Mouse (Mus musculus) midbrain, embryonic 11.5 days (tissue): ENCODE data around the gene Syne1. TPM values are rescaled to one million over a fixed set of nuclear protein-coding genes. Genes with fewer than 3 reads are reported as not detected.

Experiments
- ATAC-seq: fragments of 200-750 bp; cut with Nextera tagmentation; 2 replicates; pipeline ENCODE4 v1.8.0; 2017; ENCODE audit warnings: moderate TSS enrichment, moderate library complexity; ENCODE audit not compliant: low FRiP score
- DNase-seq: peaks from one replicate; pipeline ENCODE4 v3.0.0; 2015; ENCODE audit warnings: low spot score; ENCODE audit errors: missing footprints
- H3K27ac ChIP-seq: fragments of 300-500 bp; sonication (generic); 2 replicates; pipeline ENCODE4 v1.5.1; 2014; ENCODE audit warnings: low read depth, low read length
- H3K27me3 ChIP-seq: fragments of 300-500 bp; sonication (generic); 2 replicates; pipeline ENCODE4 v1.6.1; 2014; ENCODE audit warnings: mild to moderate bottlenecking, low read length, moderate library complexity, mixed read lengths; ENCODE audit not compliant: control insufficient read depth, insufficient read depth
- H3K36me3 ChIP-seq: fragments of 300-500 bp; sonication (generic); 2 replicates; pipeline ENCODE4 v1.6.1; 2014; ENCODE audit warnings: mild to moderate bottlenecking, low read length, moderate library complexity, mixed read lengths; ENCODE audit not compliant: control insufficient read depth, insufficient read depth
- H3K4me1 ChIP-seq: fragments of 300-500 bp; sonication (generic); 2 replicates; pipeline ENCODE4 v1.6.1; 2014; ENCODE audit warnings: low read length; ENCODE audit not compliant: control insufficient read depth, insufficient read depth
- H3K4me2 ChIP-seq: fragments of 300-500 bp; sonication (generic); 2 replicates; pipeline ENCODE4 v1.6.1; 2014; ENCODE audit warnings: mild to moderate bottlenecking, moderate library complexity
- H3K4me3 ChIP-seq: fragments of 300-500 bp; sonication (generic); 2 replicates; pipeline ENCODE4 v1.5.1; 2014; ENCODE audit warnings: low read depth, low read length
- H3K9ac ChIP-seq: fragments of 300-500 bp; sonication (generic); 2 replicates; pipeline ENCODE4 v1.6.1; 2014; ENCODE audit warnings: low read length
- H3K9me3 ChIP-seq: fragments of 300-500 bp; sonication (generic); 2 replicates; pipeline ENCODE4 v1.6.1; 2016; ENCODE audit warnings: low read length; ENCODE audit not compliant: control insufficient read depth
- WGBS: fragments of 180-500 bp; shearing (Covaris S2); extraction: QIAGEN DNeasy Blood & Tissue Kit; methylation state at CpG from one replicate; pipeline ENCODE4 v1.1.7; 2014; 5-methylcytosine and 5-hydroxymethylcytosine counted together
- polyA plus RNA-seq: library from polyadenylated mRNA; unstranded; fragments of >200 nt; fragmentation: Nextera tagmentation; extraction: Ambion mirVana; gene quantifications from 2 replicates; pipeline ENCODE4 v1.2.1, GENCODE M21; 2014

Syne1 gene
- polyA plus RNA-seq, 1 experiment from 2014 or later: 2.9 TPM

DNA sequence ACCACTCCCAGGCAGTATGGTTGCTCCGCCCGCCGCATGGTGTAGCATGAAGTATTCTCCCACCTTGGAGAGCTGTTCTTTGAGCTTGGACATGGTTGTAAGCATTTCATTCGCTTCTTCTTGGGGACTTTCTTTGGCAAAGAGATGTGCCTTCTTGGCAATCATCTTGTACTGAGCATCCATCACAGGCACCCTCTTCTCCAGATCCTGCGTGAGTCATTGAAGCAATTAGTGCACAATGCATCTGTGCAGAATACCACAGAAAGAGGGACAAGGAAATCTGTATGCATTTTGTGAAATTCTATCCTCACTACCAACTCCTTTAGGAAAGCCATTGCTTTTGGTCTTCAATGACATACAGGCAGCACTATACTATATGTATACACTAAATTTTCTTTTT, 194.7 kb downstream of the Syne1 start:
- WGBS: 86% methylated on average over 5 of the region's 5 CpGs
- H3K9me3 ChIP-seq: no peaks in the 10 kb centered on the region
- no peaks in the 10 kb centered on the region for H3K4me1 ChIP-seq
- ATAC-seq (no peak), DNase-seq (no peak)
- H3K9ac ChIP-seq: no peak overlapping the region
- H3K27ac ChIP-seq: no peak overlapping the region
- no peak overlapping the region for H3K4me3 ChIP-seq
- no peaks in the 10 kb centered on the region for H3K36me3 ChIP-seq
- H3K27me3 ChIP-seq: no peaks in the 10 kb centered on the region
- no peak overlapping the region for H3K4me2 ChIP-seq

DNA sequence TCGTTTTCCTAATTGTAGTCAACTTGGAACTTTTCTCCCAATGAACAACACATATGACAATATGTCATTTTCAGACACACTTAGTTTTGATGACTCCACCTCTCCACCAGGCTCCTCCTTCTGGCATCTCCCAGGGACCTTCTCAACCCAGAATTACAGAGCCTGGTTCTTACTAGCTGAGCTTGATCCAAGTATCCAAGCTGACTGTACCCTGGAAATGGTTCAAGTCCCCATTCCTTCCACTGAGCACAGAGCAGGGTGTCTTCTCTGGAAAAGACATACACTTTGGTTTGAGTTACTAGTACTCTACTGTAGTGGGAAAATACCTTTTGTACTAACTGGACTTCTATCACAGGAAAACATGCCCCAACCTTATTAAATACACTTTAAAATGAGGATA, 197.9 kb downstream of the Syne1 start:
- no peak overlapping the region for H3K4me3 ChIP-seq
- no peaks in the 10 kb centered on the region for H3K27me3 ChIP-seq
- H3K9ac ChIP-seq: no peak overlapping the region
- no peaks in the 10 kb centered on the region for H3K4me1 ChIP-seq
- 97% methylated on average over 1 of the region's 1 CpGs for WGBS
- no peak overlapping the region for H3K4me2 ChIP-seq
- no peak for ATAC-seq
- no peaks in the 10 kb centered on the region for H3K9me3 ChIP-seq
- DNase-seq: no peak
- no peaks in the 10 kb centered on the region for H3K36me3 ChIP-seq
- H3K27ac ChIP-seq: no peak overlapping the region

DNA sequence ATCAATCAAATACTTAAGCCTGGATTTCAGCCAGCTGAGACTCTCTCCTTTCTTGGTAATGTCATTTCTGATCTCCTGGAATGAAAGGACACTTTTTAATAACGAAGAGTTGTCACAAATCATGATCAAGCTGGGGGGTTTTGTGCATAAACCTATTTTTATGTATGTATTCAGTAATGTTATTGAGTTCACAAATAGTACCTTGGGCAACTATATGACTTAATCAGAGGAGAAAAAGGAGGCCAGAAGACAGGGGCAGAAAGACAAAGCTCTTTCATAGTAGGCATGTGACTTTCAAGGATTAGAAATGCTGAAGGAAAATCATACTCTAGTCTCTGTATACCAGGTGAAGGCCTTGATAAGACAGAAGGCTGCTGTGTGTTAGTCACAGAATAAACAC, 204.4 kb downstream of the Syne1 start:
- no peak for DNase-seq
- no peak overlapping the region for H3K4me3 ChIP-seq
- H3K27ac ChIP-seq: no peak overlapping the region
- no peak overlapping the region for H3K4me2 ChIP-seq
- no peak overlapping the region for H3K9ac ChIP-seq
- H3K27me3 ChIP-seq: no peaks in the 10 kb centered on the region
- no peaks in the 10 kb centered on the region for H3K9me3 ChIP-seq
- no peak for ATAC-seq
- H3K36me3 ChIP-seq: no peaks in the 10 kb centered on the region
- no peaks in the 10 kb centered on the region for H3K4me1 ChIP-seq
- WGBS: 71% methylated on average over 1 of the region's 1 CpGs

DNA sequence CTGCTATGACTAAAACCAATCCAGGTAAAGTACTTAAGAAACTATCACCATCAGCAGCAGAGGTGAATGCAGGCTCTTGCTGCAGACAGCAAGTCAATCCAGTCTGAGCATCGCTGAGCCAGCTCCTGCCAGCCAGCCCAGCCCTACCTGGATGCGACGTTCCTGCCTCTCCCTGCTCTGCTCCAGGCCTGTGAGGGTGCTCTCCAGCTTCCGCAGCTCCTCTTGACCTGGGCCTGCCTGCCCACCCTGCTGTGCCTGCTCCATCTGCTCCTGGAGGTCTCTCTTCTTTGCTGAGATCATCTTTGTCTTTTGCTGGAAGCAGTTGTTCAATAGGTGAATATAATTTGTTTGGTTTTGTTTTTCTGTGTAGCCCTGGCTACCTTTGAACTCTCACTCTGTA, 208.1 kb downstream of the Syne1 start:
- Histone ChIP-seq H3K27me3 (no peaks in the 10 kb centered on the region), H3K9ac (no peak overlapping the region), H3K36me3 (no peaks in the 10 kb centered on the region), H3K27ac (no peak overlapping the region), H3K4me3 (no peak overlapping the region), H3K4me1 (no peaks in the 10 kb centered on the region), H3K4me2 (no peak overlapping the region), H3K9me3 (no peaks in the 10 kb centered on the region)
- ATAC-seq: no peak
- WGBS: 66% methylated on average over 4 of the region's 4 CpGs
- DNase-seq: no peak

DNA sequence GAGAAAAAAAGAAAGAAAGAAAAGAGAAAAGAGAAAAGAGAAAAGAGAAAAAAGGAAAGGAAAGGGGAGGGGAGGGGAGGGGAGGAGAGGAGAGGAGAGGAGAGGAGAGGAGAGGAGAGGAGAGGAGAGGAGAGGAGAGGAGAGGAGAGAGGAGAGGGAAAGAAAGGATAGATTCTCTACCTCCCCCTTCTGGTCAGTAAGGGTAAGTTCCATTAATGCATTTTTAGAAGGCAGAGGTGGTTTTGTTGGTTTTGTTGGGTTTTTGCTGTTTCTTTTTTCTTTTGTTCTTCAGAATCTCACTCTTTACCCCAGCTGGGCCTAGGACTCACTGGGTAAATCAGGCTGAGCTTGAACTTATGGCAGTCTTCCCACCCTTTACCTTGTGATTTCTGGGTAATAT, 214.9 kb downstream of the Syne1 start:
- ATAC-seq: no peak

DNA sequence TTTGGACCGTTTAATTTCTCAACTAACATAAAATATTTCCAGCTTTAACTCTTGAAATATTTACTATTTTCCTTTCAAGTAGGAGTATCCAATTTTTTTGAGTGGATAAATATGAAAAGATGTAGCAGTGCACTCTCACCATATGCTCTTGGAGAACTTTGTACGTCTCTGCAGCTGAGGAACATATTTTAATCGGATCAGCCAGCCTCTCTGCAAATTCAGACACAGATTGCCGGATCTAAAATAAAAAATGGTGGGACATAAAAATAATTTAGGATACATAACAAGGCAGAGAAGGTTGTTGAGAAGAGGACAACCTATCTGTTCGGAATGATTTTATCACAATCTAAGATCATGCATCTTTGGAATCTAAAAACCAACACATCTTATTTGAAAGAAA, 218.5 kb downstream of the Syne1 start:
- Histone ChIP-seq H3K4me3 (no peak overlapping the region), H3K27me3 (no peaks in the 10 kb centered on the region), H3K36me3 (no peaks in the 10 kb centered on the region), H3K4me1 (no peaks in the 10 kb centered on the region), H3K27ac (no peak overlapping the region), H3K4me2 (no peak overlapping the region), H3K9me3 (no peaks in the 10 kb centered on the region), H3K9ac (no peak overlapping the region)
- DNase-seq (no peak), ATAC-seq (no peak)
- 89% methylated on average over 5 of the region's 5 CpGs for WGBS

More for the DNA sequence above, 214.9 kb downstream of the Syne1 start:
- H3K27me3 ChIP-seq: no peaks in the 10 kb centered on the region
- H3K4me3 ChIP-seq: no peak overlapping the region
- H3K4me2 ChIP-seq: no peak overlapping the region
- H3K27ac ChIP-seq: no peak overlapping the region
- H3K4me1 ChIP-seq: no peaks in the 10 kb centered on the region
- H3K36me3 ChIP-seq: no peaks in the 10 kb centered on the region
- DNase-seq: no peak
- H3K9ac ChIP-seq: no peak overlapping the region
- no peaks in the 10 kb centered on the region for H3K9me3 ChIP-seq

DNA sequence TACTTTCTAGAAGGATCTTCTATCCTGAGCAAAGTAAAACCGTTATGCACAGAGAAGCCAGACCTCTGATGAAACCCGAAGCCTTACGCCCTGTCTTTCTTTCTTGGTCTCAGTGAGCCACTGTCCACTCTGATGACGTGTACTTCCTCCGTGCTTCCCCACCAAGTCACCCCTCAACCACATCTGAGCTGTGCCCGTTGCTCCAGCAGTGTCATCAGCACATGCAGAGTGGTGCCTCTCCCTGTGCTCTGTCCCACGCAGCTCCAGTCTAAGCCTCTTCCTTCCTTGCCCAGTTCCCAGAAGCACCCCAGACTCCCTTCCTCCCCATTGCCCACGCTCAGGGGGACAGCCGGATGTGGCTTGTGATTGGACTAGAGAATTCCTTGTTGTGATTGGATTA, 224.6 kb downstream of the Syne1 start:
- Histone ChIP-seq H3K27me3 (no peaks in the 10 kb centered on the region), H3K27ac (no peak overlapping the region), H3K4me1 (no peaks in the 10 kb centered on the region), H3K9me3 (no peaks in the 10 kb centered on the region), H3K9ac (no peak overlapping the region), H3K36me3 (no peaks in the 10 kb centered on the region), H3K4me2 (no peak overlapping the region), H3K4me3 (no peak overlapping the region)
- no peak for DNase-seq
- no peak for ATAC-seq
- WGBS: 83% methylated on average over 9 of the region's 9 CpGs

DNA sequence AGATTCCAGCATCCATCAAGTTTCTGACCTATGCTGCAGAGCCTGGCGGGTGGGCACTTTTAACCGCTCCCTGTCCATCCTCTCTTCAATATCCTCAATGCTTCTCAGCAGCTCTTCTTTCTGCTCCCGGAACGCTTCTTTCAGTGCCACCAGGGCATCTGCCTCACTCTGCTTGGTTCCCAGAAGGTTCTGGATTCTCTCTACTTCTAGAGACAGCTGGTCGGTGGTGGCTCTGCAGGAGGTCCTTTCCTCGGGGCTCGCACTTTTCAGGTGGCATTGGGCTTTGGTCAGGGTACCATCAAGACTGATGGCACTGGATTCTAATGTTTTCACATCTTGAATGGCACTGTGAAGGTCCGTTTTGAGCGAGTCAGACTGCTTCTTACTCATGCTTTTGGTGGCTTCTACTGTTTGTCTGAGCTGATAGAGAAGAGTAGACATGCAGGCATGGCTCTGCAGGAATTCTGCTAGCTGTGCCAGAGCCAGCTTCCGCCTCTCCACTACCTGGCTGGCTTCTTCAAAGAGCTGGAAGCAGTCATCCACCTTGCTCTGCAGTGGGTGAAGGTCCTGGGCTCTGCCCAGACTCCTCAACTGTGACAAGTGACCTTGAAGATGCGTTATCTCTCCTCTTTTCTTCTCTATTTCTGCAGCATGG, 227.4 kb downstream of the Syne1 start:
- Histone ChIP-seq H3K27me3 (no peaks in the 10 kb centered on the region), H3K9ac (no peak overlapping the region), H3K4me2 (no peak overlapping the region), H3K36me3 (no peaks in the 10 kb centered on the region), H3K9me3 (no peaks in the 10 kb centered on the region), H3K27ac (no peak overlapping the region), H3K4me3 (no peak overlapping the region), H3K4me1 (no peaks in the 10 kb centered on the region)
- ATAC-seq (no peak), DNase-seq (no peak)
- 89% methylated on average over 11 of the region's 11 CpGs for WGBS

DNA sequence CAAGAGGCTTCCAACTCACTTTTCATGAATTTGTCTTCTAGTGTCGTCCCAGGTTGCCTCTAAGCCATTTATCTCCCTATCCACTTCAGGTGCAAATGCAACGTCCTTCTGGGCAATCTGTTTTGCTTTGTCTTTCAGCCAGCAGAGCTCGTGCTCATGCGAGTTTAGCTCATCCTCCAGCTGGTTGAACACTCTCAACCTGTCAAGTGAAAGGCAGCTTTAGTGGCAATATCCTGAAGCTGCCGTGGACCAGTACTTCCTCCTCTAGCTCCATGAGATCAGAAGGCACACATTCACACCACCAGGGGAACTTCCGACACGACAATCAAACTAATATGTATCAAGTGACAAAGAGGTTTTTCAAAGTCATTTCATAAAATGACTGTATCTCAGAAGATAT, 228.7 kb downstream of the Syne1 start:
- ATAC-seq: no peak
- H3K27me3 ChIP-seq: no peaks in the 10 kb centered on the region
- no peaks in the 10 kb centered on the region for H3K9me3 ChIP-seq
- no peak overlapping the region for H3K4me2 ChIP-seq
- H3K27ac ChIP-seq: no peak overlapping the region
- WGBS: 63% methylated on average over 7 of the region's 7 CpGs
- DNase-seq: no peak
- no peak overlapping the region for H3K4me3 ChIP-seq
- H3K9ac ChIP-seq: no peak overlapping the region
- no peaks in the 10 kb centered on the region for H3K4me1 ChIP-seq
- H3K36me3 ChIP-seq: no peaks in the 10 kb centered on the region
